Mouse (Mus musculus) heart, embryonic 15.5 days (tissue): ENCODE measurements around the gene Fam161b. TPM values are rescaled to one million over a fixed set of nuclear protein-coding genes. Genes with fewer than 3 reads are reported as not detected.

Experiments
- ATAC-seq: fragments of 200-750 bp; cut with Nextera tagmentation; replicated peaks from 2 replicates; pipeline ENCODE4 v1.8.0; 2017; ENCODE audit warnings: low read depth, moderate TSS enrichment; ENCODE audit not compliant: insufficient number of reproducible peaks, insufficient read depth, low FRiP score
- H3K27ac ChIP-seq: fragments of 300-500 bp; sonication (generic); 2 replicates; pipeline ENCODE4 v1.5.1; 2015; ENCODE audit warnings: mild to moderate bottlenecking, inconsistent platforms
- H3K27me3 ChIP-seq: fragments of 300-500 bp; sonication (generic); 2 replicates; pipeline ENCODE4 v1.6.1; 2015; ENCODE audit warnings: inconsistent platforms
- H3K36me3 ChIP-seq: fragments of 300-500 bp; sonication (generic); 2 replicates; pipeline ENCODE4 v1.6.1; 2015; ENCODE audit warnings: mild to moderate bottlenecking, inconsistent platforms
- H3K4me1 ChIP-seq: fragments of 300-500 bp; sonication (generic); replicated peaks from 2 replicates; pipeline ENCODE4 v1.6.1; 2015; ENCODE audit warnings: inconsistent platforms
- H3K4me2 ChIP-seq: fragments of 300-500 bp; sonication (generic); 2 replicates; pipeline ENCODE4 v1.6.1; 2015; ENCODE audit warnings: inconsistent platforms, mild to moderate bottlenecking, moderate library complexity
- H3K4me3 ChIP-seq: fragments of 300-500 bp; sonication (generic); 2 replicates; pipeline ENCODE4 v1.5.1; 2015; ENCODE audit warnings: mild to moderate bottlenecking, inconsistent platforms
- H3K9ac ChIP-seq: fragments of 300-500 bp; sonication (generic); 2 replicates; pipeline ENCODE4 v1.6.1; 2015; ENCODE audit warnings: mild to moderate bottlenecking, inconsistent platforms
- H3K9me3 ChIP-seq: fragments of 300-500 bp; sonication (generic); replicated peaks from 2 replicates; pipeline ENCODE4 v1.6.1; 2016; ENCODE audit warnings: inconsistent platforms
- WGBS: fragments of 180-500 bp; shearing (Covaris S2); methylation state at CpG from one replicate; pipeline ENCODE4 v1.1.7; 2015; ENCODE audit warnings: mixed read lengths; 5-methylcytosine and 5-hydroxymethylcytosine counted together
- polyA plus RNA-seq: library from polyadenylated mRNA; unstranded; fragments of >200 nt; fragmentation: Nextera tagmentation; extraction: Ambion mirVana; gene quantifications from 2 replicates; pipeline ENCODE4 v1.2.1, GENCODE M21; 2015

Fam161b gene
- 7.1 TPM in 2 replicates for polyA plus RNA-seq

GRCm38 (mm10) chr12:84361555-84362489, at the start of gene Fam161b, which contains the start of gene Coq6:
Gene Fam161b, minus strand, starts transcription at chr12:84361833.
Gene Coq6, plus strand, starts transcription at chr12:84361657.
- ATAC-seq: peak; percentile 96
- H3K4me1 ChIP-seq: peaks cover 30% of the 10 kb centered on the region
- H3K9ac ChIP-seq: peak within 1 kb of the TSS; percentile 80
- peaks cover 7% of the 10 kb centered on the region for H3K36me3 ChIP-seq
- peak within 1 kb of the TSS; percentile 76 for H3K4me2 ChIP-seq
- H3K4me3 ChIP-seq: peak within 1 kb of the TSS; percentile 75
- no peaks in the 10 kb centered on the region for H3K9me3 ChIP-seq
- no peaks in the 10 kb centered on the region for H3K27me3 ChIP-seq
- WGBS: under 1% methylated on average over 51 of the region's 51 CpGs
- H3K27ac ChIP-seq: peak within 1 kb of the TSS; percentile 68

DNA sequence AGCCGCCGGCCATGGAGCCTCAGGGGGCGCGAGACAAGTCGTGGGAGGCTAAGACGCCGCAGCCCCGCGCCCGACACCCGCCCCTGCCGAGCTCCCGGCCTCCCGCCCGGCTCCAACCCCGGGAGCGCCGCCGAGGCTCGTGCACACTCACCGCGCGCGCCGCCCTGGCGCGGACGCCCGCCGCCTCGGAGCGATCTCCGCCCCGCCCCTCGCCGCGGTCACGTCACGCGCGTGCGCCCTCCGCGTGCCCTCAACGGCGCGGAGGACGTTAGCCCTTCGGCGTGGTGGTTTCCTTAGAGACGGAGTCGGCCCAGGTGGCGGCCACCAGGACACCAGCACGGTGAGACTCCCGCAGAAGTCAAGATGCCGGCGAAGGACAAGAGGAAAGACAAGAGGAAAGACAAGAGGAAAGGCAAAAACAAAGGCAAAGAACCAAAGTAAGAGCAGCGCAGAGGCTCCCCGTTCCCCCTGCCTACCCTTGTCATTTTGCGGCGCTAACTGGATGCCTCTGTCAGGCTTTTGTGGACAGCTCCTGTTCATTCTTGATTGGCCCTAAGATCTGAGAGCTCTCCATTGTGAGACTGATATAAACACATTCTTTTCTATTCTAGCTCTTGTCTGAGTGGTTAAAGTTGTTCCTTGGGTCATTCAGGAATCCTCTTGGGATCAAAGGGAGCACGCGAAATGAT, 47.3 kb upstream of the Fam161b start, which contains the start of the genes Entpd5 and Bbof1:
Entpd5 (minus strand) TSS at position 211 of the 689 bp plus-strand sequence.
Bbof1 (plus strand) TSS at position 253 of the 689 bp plus-strand sequence.
- WGBS: 2% methylated on average over 63 of the region's 63 CpGs
- H3K27me3 ChIP-seq: no peaks in the 10 kb centered on the region
- peaks cover 10% of the 10 kb centered on the region for H3K4me1 ChIP-seq
- peak; percentile 95 for ATAC-seq
- no peaks in the 10 kb centered on the region for H3K9me3 ChIP-seq
- peak within 1 kb of the TSS; percentile 91 for H3K4me2 ChIP-seq
- H3K27ac ChIP-seq: peak within 1 kb of the TSS; percentile 95
- H3K4me3 ChIP-seq: peak within 1 kb of the TSS; percentile 89
- H3K9ac ChIP-seq: peak within 1 kb of the TSS; percentile 94
- H3K36me3 ChIP-seq: no peaks in the 10 kb centered on the region

DNA sequence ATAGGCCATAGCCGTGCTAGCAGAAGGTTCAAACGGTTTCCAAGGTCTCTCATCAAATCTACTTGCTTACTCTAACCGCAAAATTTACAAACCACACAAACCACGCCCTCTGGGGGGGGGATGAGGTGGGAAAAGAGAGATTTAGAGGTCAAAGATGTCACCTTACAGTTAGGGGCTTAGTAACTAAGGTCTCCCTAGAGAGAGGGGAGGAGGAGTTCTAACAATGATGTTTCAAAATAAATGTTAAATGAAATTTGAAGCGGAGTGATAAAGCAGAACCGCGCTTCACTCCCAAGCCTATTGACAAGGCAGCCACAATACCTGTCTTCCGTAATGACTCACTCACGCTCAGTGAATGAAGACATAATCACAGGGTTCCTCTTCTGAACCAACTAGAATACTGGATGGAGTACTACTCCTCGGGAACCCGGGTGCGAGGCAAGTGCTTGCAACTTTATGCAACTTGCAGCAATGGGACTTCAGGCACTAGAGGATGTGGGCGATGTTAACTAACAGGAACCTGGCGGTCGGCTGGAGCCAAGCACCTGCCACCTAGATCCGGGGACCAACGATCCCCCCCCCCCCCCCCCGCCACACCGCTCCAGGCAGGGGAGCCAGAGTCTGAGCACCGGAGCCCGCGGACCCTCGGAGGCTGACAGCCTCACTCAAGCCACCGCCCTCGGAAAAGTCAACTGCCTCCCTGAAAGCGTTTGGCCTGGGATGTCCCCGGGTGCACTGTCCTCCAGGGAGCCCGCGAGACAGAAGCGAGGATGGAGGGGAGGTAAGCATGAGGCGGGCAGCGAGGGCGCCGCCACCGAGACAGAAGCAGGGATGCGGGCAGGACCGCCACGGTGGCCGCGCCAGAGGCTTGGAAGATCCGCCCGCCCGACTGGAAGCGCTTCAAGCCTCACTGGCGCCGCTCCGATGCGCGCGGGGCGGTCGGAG, 46.5 kb upstream of the Fam161b start:
- peak overlapping the region; percentile 95 for H3K27ac ChIP-seq
- H3K9ac ChIP-seq: peak overlapping the region; percentile 94
- H3K9me3 ChIP-seq: no peaks in the 10 kb centered on the region
- WGBS: 1% methylated on average over 46 of the region's 52 CpGs
- no peaks in the 10 kb centered on the region for H3K27me3 ChIP-seq
- peaks cover 10% of the 10 kb centered on the region for H3K4me1 ChIP-seq
- peak overlapping the region; percentile 91 for H3K4me2 ChIP-seq
- peak overlapping the region; percentile 89 for H3K4me3 ChIP-seq
- no peaks in the 10 kb centered on the region for H3K36me3 ChIP-seq
- peak; percentile 70 for ATAC-seq

- WGBS: 56% methylated on average over 4 of the region's 4 CpGs
- H3K9me3 ChIP-seq: no peaks in the 10 kb centered on the region
- no peak for ATAC-seq
- peaks cover 10% of the 10 kb centered on the region for H3K4me1 ChIP-seq
- no peak overlapping the region for H3K4me2 ChIP-seq
- H3K9ac ChIP-seq: no peak overlapping the region
- no peak overlapping the region for H3K4me3 ChIP-seq
- no peaks in the 10 kb centered on the region for H3K36me3 ChIP-seq
- no peak overlapping the region for H3K27ac ChIP-seq
- H3K27me3 ChIP-seq: no peaks in the 10 kb centered on the region
These were observed 45.6 kb upstream of the Fam161b start for GRCm38 (mm10) chr12:84407259-84407658.

GRCm38 (mm10) chr12:84404541-84404940, 42.9 kb upstream of the Fam161b start:
- no peak overlapping the region for H3K4me2 ChIP-seq
- no peaks in the 10 kb centered on the region for H3K36me3 ChIP-seq
- no peaks in the 10 kb centered on the region for H3K27me3 ChIP-seq
- no peak for ATAC-seq
- H3K4me1 ChIP-seq: peaks cover 14% of the 10 kb centered on the region
- H3K9me3 ChIP-seq: no peaks in the 10 kb centered on the region
- 93% methylated on average over 6 of the region's 6 CpGs for WGBS
- H3K9ac ChIP-seq: no peak overlapping the region
- no peak overlapping the region for H3K4me3 ChIP-seq
- no peak overlapping the region for H3K27ac ChIP-seq

GRCm38 (mm10) chr12:84402923-84403322, 41.3 kb upstream of the Fam161b start:
- H3K27ac ChIP-seq: no peak overlapping the region
- H3K4me2 ChIP-seq: no peak overlapping the region
- H3K9ac ChIP-seq: no peak overlapping the region
- H3K36me3 ChIP-seq: no peaks in the 10 kb centered on the region
- no peak overlapping the region for H3K4me3 ChIP-seq
- no peaks in the 10 kb centered on the region for H3K9me3 ChIP-seq
- H3K4me1 ChIP-seq: peaks cover 7% of the 10 kb centered on the region
- no peak for ATAC-seq
- 48% methylated on average over 9 of the region's 9 CpGs for WGBS
- no peaks in the 10 kb centered on the region for H3K27me3 ChIP-seq

DNA sequence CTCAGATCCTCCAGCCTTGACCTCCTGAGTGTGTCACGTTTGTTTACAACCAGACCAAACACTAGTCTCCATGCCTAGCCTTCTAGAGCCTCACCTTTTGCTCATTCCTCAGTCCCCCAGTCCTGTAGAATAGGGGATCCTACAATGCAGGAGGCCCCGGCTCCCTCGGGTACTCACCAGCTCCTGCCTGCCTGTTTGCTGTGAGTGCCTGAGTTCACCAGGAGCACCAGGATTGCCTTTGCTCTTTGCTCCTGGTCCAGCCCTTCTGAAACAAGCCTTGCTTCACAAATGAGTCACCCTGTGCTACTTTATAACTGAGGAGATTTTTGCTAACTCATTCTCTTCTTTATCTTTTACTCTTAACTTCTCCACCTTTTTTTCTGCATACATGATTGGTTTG, 39.0 kb upstream of the Fam161b start:
- Histone ChIP-seq H3K9me3 (no peaks in the 10 kb centered on the region), H3K4me1 (peaks cover 4% of the 10 kb centered on the region), H3K36me3 (no peaks in the 10 kb centered on the region), H3K27ac (no peak overlapping the region), H3K4me2 (no peak overlapping the region), H3K27me3 (no peaks in the 10 kb centered on the region), H3K9ac (no peak overlapping the region), H3K4me3 (no peak overlapping the region)
- ATAC-seq: no peak
- 62% methylated on average over 3 of the region's 3 CpGs for WGBS

- no peak overlapping the region for H3K4me3 ChIP-seq
- H3K4me1 ChIP-seq: peaks cover 4% of the 10 kb centered on the region
- 67% methylated on average over 3 of the region's 3 CpGs for WGBS
- no peak overlapping the region for H3K9ac ChIP-seq
- no peaks in the 10 kb centered on the region for H3K9me3 ChIP-seq
- ATAC-seq: no peak
- H3K27ac ChIP-seq: no peak overlapping the region
- H3K36me3 ChIP-seq: no peaks in the 10 kb centered on the region
- no peak overlapping the region for H3K4me2 ChIP-seq
- H3K27me3 ChIP-seq: no peaks in the 10 kb centered on the region
These were observed 38.4 kb upstream of the Fam161b start for GRCm38 (mm10) chr12:84400068-84400467.

GRCm38 (mm10) chr12:84399663-84400062, 38.0 kb upstream of the Fam161b start:
- no peaks in the 10 kb centered on the region for H3K27me3 ChIP-seq
- peaks cover 4% of the 10 kb centered on the region for H3K4me1 ChIP-seq
- WGBS: 65% methylated on average over 9 of the region's 9 CpGs

DNA sequence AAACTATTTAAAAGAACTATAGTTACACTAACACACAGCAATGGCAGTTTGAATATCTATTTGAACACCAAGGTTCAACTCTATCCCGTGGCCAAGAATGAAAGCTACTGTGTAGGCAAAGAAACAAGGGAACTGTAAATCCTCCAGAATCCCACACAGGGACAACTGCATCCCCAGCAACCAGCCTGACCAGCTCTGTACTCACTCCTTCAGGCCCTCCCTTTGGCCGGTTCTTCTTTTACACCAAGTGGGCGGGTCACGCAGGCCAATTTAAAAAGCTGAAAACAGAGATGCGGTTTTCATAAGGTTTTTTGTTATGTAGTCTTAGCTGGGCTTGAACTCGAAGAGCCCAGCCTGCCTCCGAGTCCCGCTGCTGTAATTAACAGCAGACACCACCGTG, 37.5 kb upstream of the Fam161b start:
- Histone ChIP-seq H3K9ac (no peak overlapping the region), H3K9me3 (no peaks in the 10 kb centered on the region), H3K27ac (no peak overlapping the region), H3K27me3 (no peaks in the 10 kb centered on the region), H3K4me3 (no peak overlapping the region), H3K4me1 (peaks cover 4% of the 10 kb centered on the region), H3K4me2 (no peak overlapping the region), H3K36me3 (no peaks in the 10 kb centered on the region)
- 82% methylated on average over 9 of the region's 9 CpGs for WGBS
- ATAC-seq: no peak

More at GRCm38 (mm10) chr12:84399663-84400062, 38.0 kb upstream of the Fam161b start:
- H3K4me2 ChIP-seq: no peak overlapping the region
- ATAC-seq: no peak
- H3K9me3 ChIP-seq: no peaks in the 10 kb centered on the region
- H3K27ac ChIP-seq: no peak overlapping the region
- H3K36me3 ChIP-seq: no peaks in the 10 kb centered on the region
- H3K4me3 ChIP-seq: no peak overlapping the region
- H3K9ac ChIP-seq: no peak overlapping the region
